Mouse (Mus musculus) monocyte, adult 59 days (primary cell): ENCODE results near the gene Olfr1047. TPM values are rescaled to one million over a fixed set of nuclear protein-coding genes. Genes with fewer than 3 reads are reported as not detected.

Experiments used
- total RNA-seq, 2 experiments: library from RNA; stranded (reverse); gene quantifications; one replicate each; pipeline ENCODE4 v1.2.4; 2023

The Olfr1047 gene
- total RNA-seq = not detected

DNA sequence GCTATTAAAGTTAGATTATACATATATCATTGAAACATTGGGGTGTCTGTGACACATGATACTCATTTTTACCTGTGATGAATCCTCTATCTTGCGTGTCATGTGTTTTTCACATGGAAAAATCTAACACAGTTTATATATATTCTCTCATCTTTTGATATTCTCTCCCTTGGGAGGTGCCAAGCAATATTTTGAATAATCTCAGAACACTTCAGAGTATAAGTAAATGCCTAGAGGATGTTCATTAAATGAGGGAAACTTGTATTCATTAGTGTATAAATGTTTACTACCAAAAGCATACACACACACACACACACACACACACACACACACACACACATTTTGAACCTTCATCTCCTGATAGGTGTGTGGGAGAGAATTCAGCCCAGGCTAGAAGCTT lies at the start of gene Olfr1047:
Olfr1047 (minus strand) TSS at position 101 of the 400 bp plus-strand sequence.

DNA sequence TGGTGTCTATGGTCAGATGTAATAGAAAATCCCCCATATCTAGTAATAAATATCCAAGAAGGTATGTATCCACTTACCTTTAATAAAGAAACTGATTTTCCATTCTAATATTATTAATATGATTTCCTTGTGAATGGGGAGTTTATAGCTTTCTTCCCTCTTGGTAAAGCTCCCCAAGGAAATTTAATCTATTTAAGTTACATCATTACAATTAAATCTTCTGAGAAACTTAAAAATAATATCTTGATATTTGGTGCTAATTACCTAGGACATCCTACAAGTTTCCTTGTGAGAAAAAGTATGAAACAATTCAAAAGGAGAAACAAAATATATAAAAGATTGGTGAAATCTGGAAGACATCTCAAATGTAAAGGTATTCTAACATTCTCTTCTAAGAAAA lies 47.8 kb upstream of the Olfr1047 start, which contains the start of gene Olfr1051:
Olfr1051 (minus strand) TSS at position 101 of the 400 bp plus-strand sequence.

GRCm38 (mm10) chr2:86258228-86258627 lies 27.0 kb upstream of the Olfr1047 start, which contains the start of gene Olfr1049:
Gene Olfr1049 (minus strand): TSS chr2:86258328.

DNA sequence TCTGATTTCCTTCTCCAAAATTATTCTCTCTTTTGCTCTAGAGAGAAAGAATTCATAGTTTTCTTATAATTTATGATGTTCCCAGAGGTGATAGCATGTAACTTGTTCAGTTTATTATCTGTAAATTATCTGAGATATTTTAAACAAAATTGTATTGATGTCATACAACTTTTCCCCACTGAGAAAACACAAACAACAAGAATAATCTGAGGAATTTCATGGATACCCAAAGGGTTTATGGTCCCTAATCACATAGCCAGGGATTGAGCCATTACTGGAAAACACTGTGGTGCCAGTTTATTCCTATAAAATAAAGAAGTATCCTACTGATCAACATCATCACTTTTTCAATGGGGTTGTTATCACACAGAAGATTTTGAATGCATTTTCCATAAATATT lies 9.0 kb upstream of the Olfr1047 start, which contains the start of gene Olfr1048:
Olfr1048 (minus strand) TSS at position 101 of the 400 bp plus-strand sequence.

GRCm38 (mm10) chr2:86219214-86219613 lies 12.0 kb downstream of the Olfr1047 start, which contains the start of gene Olfr1046:
Gene Olfr1046 (minus strand): TSS chr2:86219314.

GRCm38 (mm10) chr2:86202909-86203308 lies 28.3 kb downstream of the Olfr1047 start, which contains the start of gene Olfr1045:
Gene Olfr1045 (minus strand): TSS chr2:86203009.

DNA sequence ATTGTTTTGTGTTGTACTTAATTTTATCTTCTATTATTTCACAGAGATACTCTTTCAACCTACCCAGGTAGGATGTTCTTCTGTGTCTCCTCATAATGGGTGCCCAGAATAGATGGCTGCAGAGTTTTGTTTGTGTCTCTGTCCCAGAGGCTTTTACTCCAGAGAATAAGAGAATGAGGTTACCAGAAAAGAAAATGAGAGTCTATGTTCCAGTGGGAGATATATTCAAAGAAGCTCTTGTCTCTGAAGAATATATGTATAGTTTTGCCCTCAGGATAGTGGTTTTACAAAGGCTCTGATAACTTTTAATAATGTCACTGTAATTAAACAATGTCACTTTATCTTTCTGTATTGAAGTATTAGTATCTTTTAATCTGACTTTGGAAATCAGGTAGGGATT lies 45.6 kb downstream of the Olfr1047 start, which contains the start of gene Olfr52:
Olfr52 (minus strand) TSS at position 101 of the 400 bp plus-strand sequence.

GRCm38 (mm10) chr2:86177720-86178119 lies 53.5 kb downstream of the Olfr1047 start, which contains the start of gene Olfr1044:
Gene Olfr1044 (minus strand): TSS chr2:86177820.

Other genes starting within 250 kb of the Olfr1047 start
- not detected for gene Olfr1031, start 241.1 kb downstream of the Olfr1047 start, total RNA-seq
- not detected for gene Olfr1032, start 225.9 kb downstream of the Olfr1047 start, total RNA-seq
- gene Olfr1033, start 210.8 kb downstream of the Olfr1047 start, total RNA-seq = not detected
- gene Olfr1034, start 185.5 kb downstream of the Olfr1047 start, total RNA-seq = not detected
- not detected for gene Olfr1036, start 157.4 kb downstream of the Olfr1047 start, total RNA-seq
- gene Olfr1037, start 144.0 kb downstream of the Olfr1047 start, total RNA-seq = not detected
- not detected for gene Olfr1039, start 95.5 kb downstream of the Olfr1047 start, total RNA-seq
- not detected for gene Olfr1040, start 84.7 kb downstream of the Olfr1047 start, total RNA-seq
- not detected for gene Olfr1042, start 69.6 kb downstream of the Olfr1047 start, total RNA-seq
- not detected for gene Olfr1043, start 63.9 kb downstream of the Olfr1047 start, total RNA-seq
- gene Olfr1044, start 53.6 kb downstream of the Olfr1047 start, total RNA-seq = not detected
- not detected for gene Olfr52, start 45.7 kb downstream of the Olfr1047 start, total RNA-seq
- not detected for gene Olfr1045, start 28.4 kb downstream of the Olfr1047 start, total RNA-seq
- not detected for gene Olfr1046, start 12.1 kb downstream of the Olfr1047 start, total RNA-seq
- not detected for gene Olfr1048, start 8.9 kb upstream of the Olfr1047 start, total RNA-seq
- not detected for gene Olfr1049, start 26.9 kb upstream of the Olfr1047 start, total RNA-seq
- not detected for gene Olfr1051, start 47.7 kb upstream of the Olfr1047 start, total RNA-seq
- not detected for gene Olfr1052, start 61.1 kb upstream of the Olfr1047 start, total RNA-seq
- gene Olfr1053, start 83.9 kb upstream of the Olfr1047 start, total RNA-seq = not detected
- not detected for gene Olfr1054, start 104.0 kb upstream of the Olfr1047 start, total RNA-seq
- not detected for gene Olfr1055, start 118.9 kb upstream of the Olfr1047 start, total RNA-seq
- gene Olfr1056, start 131.1 kb upstream of the Olfr1047 start, total RNA-seq = not detected
- gene Olfr1057, start 147.0 kb upstream of the Olfr1047 start, total RNA-seq = not detected
- not detected for gene Olfr1058, start 157.2 kb upstream of the Olfr1047 start, total RNA-seq
- not detected for gene Olfr1061, start 182.6 kb upstream of the Olfr1047 start, total RNA-seq
- not detected for gene Olfr1062, start 195.3 kb upstream of the Olfr1047 start, total RNA-seq
- gene Olfr1065, start 219.2 kb upstream of the Olfr1047 start, total RNA-seq = not detected
- not detected for gene Olfr1066, start 224.9 kb upstream of the Olfr1047 start, total RNA-seq